Mouse (Mus musculus) cerebellum, adult 2 months (tissue): ENCODE data around the gene Ttll1.

ENCODE experiments used
- CTCF ChIP-seq: fragments of 200-500 bp; IDR thresholded peaks from 2 replicates; pipeline ENCODE4 v1.5.1; 2011; ENCODE audit warnings: low read depth, mild to moderate bottlenecking, control low read depth, low read length, moderate library complexity, borderline replicate concordance; ENCODE audit not compliant: insufficient read depth
- POLR2A ChIP-seq: fragments of 200-500 bp; IDR thresholded peaks from 2 replicates; pipeline ENCODE4 v1.6.1; 2011; ENCODE audit warnings: low read length, control low read depth, borderline replicate concordance; ENCODE audit not compliant: insufficient read depth

- no peak for TF ChIP-seq POLR2A
- no peak for TF ChIP-seq CTCF
Measured at GRCm38 (mm10) chr15:83457541-83457940, 53.2 kb downstream of the Ttll1 start.
